8 mouse cellular contexts compared by ENCODE assay signal in genomic region chr14:20660827-20661660, GRCm38 (mm10). TPM values are rescaled to one million over a fixed set of nuclear protein-coding genes. Genes with fewer than 3 reads are reported as not detected.
DNase-seq lines count a peak whose midpoint lies in the region; ATAC-seq lines count a peak whose summit lies in the region.

No protein-coding gene starts in this region.

- peak overlapping the region; percentile 83 for H3K4me2 ChIP-seq in hindbrain, embryonic 15.5 days

- H3K27ac ChIP-seq in hindbrain, embryonic 15.5 days (replicated peaks) = peak overlapping the region; percentile 93

- DNase-seq in R1 (ENCODE audit: low read depth, low spot score) = peak; percentile 99
- peak; percentile 92 to 95 for DNase-seq in cerebellum, postnatal 25 days
- DNase-seq in frontal cortex, postnatal 25 days (ENCODE audit: low spot score in 2 of 2) = peak; percentile 83 to 90
- peak; percentile 92 for DNase-seq in left cerebral cortex, adult 11 months (ENCODE audit: low spot score)
- DNase-seq in lung, postnatal 4 days = peak; percentile 91 to 95
- DNase-seq in retina, postnatal 7 days (ENCODE audit: low read depth, low spot score) = peak; percentile 93
- peak; percentile 68 for DNase-seq in urinary bladder, adult 2 months (ENCODE audit: low spot score)

- H3K9ac ChIP-seq in hindbrain, embryonic 15.5 days = peak overlapping the region; percentile 85

- H3K4me1 ChIP-seq in hindbrain, embryonic 15.5 days (replicated peaks) = peaks cover 18% of the 10 kb centered on the region

- H3K4me3 ChIP-seq in hindbrain, embryonic 15.5 days = peak overlapping the region; percentile 77

- peaks cover 7% of the 10 kb centered on the region; the same call in 1 of the 2 replicates for H3K27me3 ChIP-seq in hindbrain, embryonic 15.5 days

- 1% methylated on average over 52 of the region's 52 CpGs for WGBS in hindbrain, embryonic 15.5 days

- no peaks in the 10 kb centered on the region for H3K36me3 ChIP-seq in hindbrain, embryonic 15.5 days

- peak; percentile 88 for ATAC-seq in hindbrain, embryonic 15.5 days (ENCODE audit: low FRiP score, low read depth)

- no peaks in the 10 kb centered on the region for H3K9me3 ChIP-seq in hindbrain, embryonic 15.5 days

RNA-seq across cellular contexts. Expression of gene Myoz1, which starts 4.7 kb away (rescaled TPM):
- polyA plus RNA-seq in hindbrain, embryonic 15.5 days (2015; fragmentation: Nextera tagmentation; extraction: Ambion mirVana) = 0.25 TPM in 1 of 2 replicates, not detected in the other
- polyA plus RNA-seq in urinary bladder, adult 2 months (2012; rRNA removed) = 0.08 and 0.12 TPM in 2 replicates

RNA-seq across cellular contexts. Expression of gene Synpo2l, which starts 7.1 kb away (rescaled TPM):
- polyA plus RNA-seq in hindbrain, embryonic 15.5 days (2015; fragmentation: Nextera tagmentation; extraction: Ambion mirVana) = 0.13 and 0.14 TPM in 2 replicates
- polyA plus RNA-seq in urinary bladder, adult 2 months (2012; rRNA removed) = 0.10 and 0.25 TPM in 2 replicates

RNA-seq across cellular contexts. Expression of gene Sec24c, which starts 13.1 kb away (rescaled TPM):
- 89.5 and 101 TPM in 2 replicates for polyA plus RNA-seq in hindbrain, embryonic 15.5 days (2015; fragmentation: Nextera tagmentation; extraction: Ambion mirVana)
- polyA plus RNA-seq in urinary bladder, adult 2 months (2012; rRNA removed) = 87.1 and 90.1 TPM in 2 replicates

RNA-seq across cellular contexts. Expression of gene Usp54, which starts 20.2 kb away (rescaled TPM):
- 10.3 and 11.2 TPM in 2 replicates for polyA plus RNA-seq in hindbrain, embryonic 15.5 days (2015; fragmentation: Nextera tagmentation; extraction: Ambion mirVana)
- polyA plus RNA-seq in urinary bladder, adult 2 months (2012; rRNA removed) = 16.0 and 16.9 TPM in 2 replicates

RNA-seq across cellular contexts. Expression of gene Fut11, which starts 33.7 kb away (rescaled TPM):
- 29.8 and 30.4 TPM in 2 replicates for polyA plus RNA-seq in hindbrain, embryonic 15.5 days (2015; fragmentation: Nextera tagmentation; extraction: Ambion mirVana)
- 17.1 and 17.2 TPM in 2 replicates for polyA plus RNA-seq in urinary bladder, adult 2 months (2012; rRNA removed)

Comparison
In these comparisons a context has a peak if more than half of its experiments do, and no peak if none do; other contexts are left out.
1. Peak in every context shown above with its lines: DNase-seq, ATAC-seq, H3K4me3 ChIP-seq and H3K27ac ChIP-seq.